Mouse (Mus musculus) liver, embryonic 14.5 days (tissue): ENCODE data around the gene Smg8. TPM values are rescaled to one million over a fixed set of nuclear protein-coding genes. Genes with fewer than 3 reads are reported as not detected.
"Not testable (repeated sequence)": the region's sequence is repeated elsewhere in the genome, so short reads cannot be mapped to it uniquely, and the experiment has no call there.

Source experiments
- ATAC-seq: fragments of 200-750 bp; cut with Nextera tagmentation; 2 replicates; pipeline ENCODE4 v1.8.0; 2017; ENCODE audit warnings: moderate number of reproducible peaks, mild to moderate bottlenecking, moderate library complexity; ENCODE audit not compliant: insufficient read depth
- DNase-seq, 3 experiments: peaks; one replicate each; pipeline ENCODE4 v3.0.0-alpha.2; 2012 to 2013; ENCODE audit warnings: low read depth in 3 of 3, low spot score in 3 of 3
- H3K27ac ChIP-seq: fragments of 300-500 bp; sonication (generic); 2 replicates; pipeline ENCODE4 v1.5.1; 2014; ENCODE audit warnings: moderate library complexity, mild to moderate bottlenecking, control low read depth, inconsistent platforms
- H3K27me3 ChIP-seq: fragments of 300-500 bp; sonication (generic); 2 replicates; pipeline ENCODE4 v1.6.1; 2014; ENCODE audit warnings: mild to moderate bottlenecking, low read length, moderate library complexity; ENCODE audit not compliant: control insufficient read depth, insufficient read depth
- H3K36me3 ChIP-seq: fragments of 300-500 bp; sonication (generic); replicated peaks from 2 replicates; pipeline ENCODE4 v1.6.1; 2014; ENCODE audit warnings: low read depth; ENCODE audit not compliant: control insufficient read depth, insufficient read depth
- H3K4me1 ChIP-seq, 2 experiments: fragments of 200-500 bp in 1 of 2; fragments of 300-500 bp in 1 of 2; sonication (generic) in 1 of 2; replicated peaks; 2 replicates each; pipeline ENCODE4 v1.6.1; 2012 to 2014; ENCODE audit warnings: antibody characterized with exemption in 1 of 2, inconsistent platforms in 1 of 2, low read length in 1 of 2; ENCODE audit not compliant: control insufficient read depth in 2 of 2, insufficient read depth in 2 of 2
- H3K4me2 ChIP-seq: fragments of 300-500 bp; sonication (generic); 2 replicates; pipeline ENCODE4 v1.6.1; 2014; ENCODE audit warnings: low read depth, mild to moderate bottlenecking, control low read depth, moderate library complexity
- H3K4me3 ChIP-seq, 2 experiments: fragments of 200-500 bp in 1 of 2; fragments of 300-500 bp in 1 of 2; sonication (generic) in 1 of 2; 2 replicates each; pipeline ENCODE4 v1.5.1; 2012 to 2014; ENCODE audit warnings: low read depth in 2 of 2, low read length in 2 of 2, mild to moderate bottlenecking in 2 of 2, control low read depth in 1 of 2, inconsistent platforms in 1 of 2, moderate library complexity in 1 of 2; ENCODE audit not compliant: insufficient read depth in 1 of 2
- H3K9ac ChIP-seq: fragments of 300-500 bp; sonication (generic); replicated peaks from 2 replicates; pipeline ENCODE4 v1.6.1; 2014; ENCODE audit warnings: mild to moderate bottlenecking, control low read depth, moderate library complexity
- H3K9me3 ChIP-seq: fragments of 300-500 bp; sonication (generic); 2 replicates; pipeline ENCODE4 v1.6.1; 2016; ENCODE audit warnings: low read length, mixed read lengths; ENCODE audit not compliant: control insufficient read depth
- CTCF ChIP-seq: IDR thresholded peaks from 2 replicates; pipeline ENCODE4 v1.5.1; 2016; ENCODE audit warnings: antibody characterized with exemption, low read depth, control low read depth
- EP300 ChIP-seq: IDR thresholded peaks from 2 replicates; pipeline ENCODE4 v1.6.1; 2016; ENCODE audit warnings: antibody characterized with exemption, low read depth
- WGBS: fragments of 180-500 bp; shearing (Covaris S2); extraction: QIAGEN DNeasy Blood & Tissue Kit; methylation state at CpG from one replicate; pipeline ENCODE4 v1.1.7; 2014; ENCODE audit not compliant: insufficient replicate concordance; 5-methylcytosine and 5-hydroxymethylcytosine counted together
- polyA plus RNA-seq, 2 experiments: library from polyadenylated mRNA; depleted of rRNA in 1 of 2; stranded (reverse) in 1 of 2; unstranded in 1 of 2; fragments of >200 nt; fragmentation: Nextera tagmentation in 1 of 2; extraction: Ambion mirVana in 1 of 2; gene quantifications; 2 replicates each; pipeline versions ENCODE4 v1.2.1 to v1.2.3; 2012 to 2014

Smg8 gene
- polyA plus RNA-seq, 2 experiments, result 6.2 to 7.3 TPM

DNA sequence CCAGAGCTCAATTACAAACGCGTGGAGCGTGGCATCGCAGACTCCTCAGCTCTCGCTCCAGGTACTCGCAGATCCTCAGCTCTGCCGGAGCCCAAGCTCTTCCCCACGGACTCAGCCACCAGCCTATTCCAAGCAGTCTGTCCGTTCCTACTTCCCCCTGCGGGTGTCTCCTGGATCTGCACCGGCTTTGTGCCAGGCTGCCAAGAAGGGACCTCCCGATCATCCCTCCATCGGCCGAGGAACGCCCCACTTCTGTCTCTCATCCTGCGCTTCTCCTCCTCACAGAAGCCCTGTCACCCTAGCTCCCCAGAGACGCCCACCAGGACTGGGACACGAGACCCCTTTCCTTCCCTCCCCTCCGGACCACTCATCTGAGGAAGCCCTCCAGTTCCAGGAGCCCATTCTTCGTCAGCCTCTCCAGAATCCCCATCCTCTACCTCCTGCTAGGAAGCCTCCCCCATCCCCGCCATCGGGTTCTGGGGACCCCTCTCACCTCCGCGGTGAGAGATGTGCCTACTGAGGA lies 13.2 kb downstream of the Smg8 start:
- no peaks in the 10 kb centered on the region for H3K27me3 ChIP-seq
- H3K4me3 ChIP-seq, result peak overlapping the region; percentile 72 to 79
- H3K4me1 ChIP-seq, result peaks cover 3 to 6% of the 10 kb centered on the region in 2 experiments; a peak in 3 of 4 replicates
- H3K27ac ChIP-seq, result no peak overlapping the region
- H3K36me3 ChIP-seq, result no peaks in the 10 kb centered on the region; the same call in 1 of the 2 replicates
- peak overlapping the region; percentile 98 for H3K4me2 ChIP-seq
- WGBS, result 1% methylated on average over 24 of the region's 24 CpGs
- H3K9me3 ChIP-seq, result no peaks in the 10 kb centered on the region
- ATAC-seq (peak; percentile 58), DNase-seq (peak; percentile 41 to 66 (median 53))
- peak overlapping the region; percentile 71 for H3K9ac ChIP-seq
- no peak for TF ChIP-seq EP300
- TF ChIP-seq CTCF, result peak; percentile 79

DNA sequence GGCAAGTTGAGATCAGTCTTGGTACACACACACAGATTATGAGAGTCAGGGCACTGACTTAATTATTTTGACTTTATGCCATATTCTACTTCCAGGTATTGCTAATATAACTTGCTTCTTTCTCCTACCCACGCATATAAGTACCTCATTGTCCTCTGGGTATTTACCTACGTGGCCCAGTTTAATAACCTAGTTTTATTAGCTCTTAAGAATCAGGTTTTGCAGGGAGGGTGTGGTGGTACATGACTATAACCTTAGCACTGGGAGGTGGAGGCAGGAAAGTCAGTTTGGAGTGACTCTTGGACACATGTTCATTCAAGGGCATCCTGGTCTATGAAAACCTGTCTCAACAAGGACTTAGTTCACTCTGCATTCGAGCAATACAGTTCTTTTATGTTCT lies 24.5 kb downstream of the Smg8 start:
- H3K27me3 ChIP-seq, result no peaks in the 10 kb centered on the region
- no peaks in the 10 kb centered on the region for H3K36me3 ChIP-seq
- H3K4me3 ChIP-seq, result no peak overlapping the region
- no peaks in the 10 kb centered on the region for H3K9me3 ChIP-seq
- 44% methylated on average over 3 of the region's 3 CpGs for WGBS
- ATAC-seq (no peak), DNase-seq (no peak)
- no peak for TF ChIP-seq CTCF
- no peak for TF ChIP-seq EP300
- H3K9ac ChIP-seq, result no peak overlapping the region
- no peak overlapping the region for H3K4me2 ChIP-seq
- H3K4me1 ChIP-seq, result peaks cover 0 to 2% of the 10 kb centered on the region in 2 experiments; a peak in 1 of 4 replicates
- H3K27ac ChIP-seq, result no peak overlapping the region

- 85% methylated on average over 2 of the region's 2 CpGs for WGBS
- ATAC-seq, result no peak
Observed at GRCm38 (mm10) chr11:87060410-87060809, 26.2 kb downstream of the Smg8 start.

GRCm38 (mm10) chr11:87056286-87056685 lies 30.3 kb downstream of the Smg8 start:
- 0 out of 2 replicates have a peak overlapping the region, but pooled peaks have one; percentile 7 for H3K9ac ChIP-seq
- H3K27me3 ChIP-seq, result no peaks in the 10 kb centered on the region
- ATAC-seq (peak; percentile 95), DNase-seq (peak in 2 of 3 experiments; percentile 29 to 67)
- H3K4me2 ChIP-seq, result peak overlapping the region; percentile 40
- 0 out of 2 replicates have a peak overlapping the region, but pooled peaks have one; percentile 17 for H3K27ac ChIP-seq
- H3K4me3 ChIP-seq, result no peak overlapping the region
- H3K9me3 ChIP-seq, result no peaks in the 10 kb centered on the region
- 31% methylated on average over 6 of the region's 6 CpGs for WGBS
- H3K4me1 ChIP-seq, result peaks cover 9 to 12% of the 10 kb centered on the region in 2 experiments
- no peaks in the 10 kb centered on the region for H3K36me3 ChIP-seq
- TF ChIP-seq EP300 (peak; percentile 59), CTCF (no peak)

More at GRCm38 (mm10) chr11:87060410-87060809, 26.2 kb downstream of the Smg8 start:
- Histone ChIP-seq H3K27me3 (no peaks in the 10 kb centered on the region), H3K27ac (no peak overlapping the region), H3K4me3 (no peak overlapping the region), H3K9ac (no peak overlapping the region), H3K36me3 (no peaks in the 10 kb centered on the region), H3K4me1 (peaks cover 9 to 11% of the 10 kb centered on the region in 2 experiments), H3K9me3 (no peaks in the 10 kb centered on the region), H3K4me2 (no peak overlapping the region)
- DNase-seq, result no peak
- no peak for TF ChIP-seq EP300
- TF ChIP-seq CTCF, result no peak

GRCm38 (mm10) chr11:87048900-87049299 lies 37.7 kb downstream of the Smg8 start:
- not testable (repeated sequence) for H3K4me3 ChIP-seq, H3K36me3 ChIP-seq, DNase-seq, ATAC-seq, H3K9me3 ChIP-seq, H3K27me3 ChIP-seq, H3K27ac ChIP-seq, H3K9ac ChIP-seq, H3K4me2 ChIP-seq, H3K4me1 ChIP-seq
- 80% methylated on average over 7 of the region's 7 CpGs for WGBS
